Mouse (Mus musculus) CD8-positive naive resting alpha-beta T cell, adult 2 months (primary cell): ENCODE data around the gene Smug1.

Experiments
- DNase-seq, 2 experiments: peaks; one replicate each; pipeline ENCODE4 v3.0.0; 2022; ENCODE audit warnings: low read depth in 2 of 2, low spot score in 2 of 2

The Smug1 gene

DNA sequence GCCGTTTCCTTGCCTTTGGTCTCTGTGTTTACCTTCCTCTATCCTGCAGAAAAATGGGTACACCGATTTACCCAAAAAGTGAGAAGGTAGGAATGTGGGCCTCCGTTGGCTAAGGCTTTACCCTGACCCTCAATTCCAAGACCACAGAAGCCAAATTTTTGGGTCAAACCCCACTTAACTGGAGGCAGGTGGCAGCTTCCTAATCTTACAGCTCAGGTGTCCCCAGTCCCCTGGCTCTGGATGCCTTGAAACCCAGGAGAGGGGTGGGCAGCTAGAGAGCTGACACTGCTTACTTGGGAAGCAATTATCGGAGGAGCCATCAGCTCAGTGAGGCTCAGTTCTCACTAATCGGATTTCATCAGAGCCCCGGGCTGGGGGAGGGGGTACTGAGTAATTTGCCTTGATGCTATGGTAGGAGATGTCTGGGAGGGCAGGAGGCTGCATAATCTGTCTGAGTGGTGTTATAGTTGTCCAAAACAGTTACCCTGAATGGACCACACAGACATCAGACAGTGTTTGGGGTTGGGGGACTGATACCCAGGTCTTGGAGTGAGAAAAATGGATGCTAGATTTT is at the start of gene Smug1:
TSS of gene Smug1 (minus strand) at position 51 of the 574 bp plus-strand sequence.
- DNase-seq, result no peak

GRCm38 (mm10) chr15:103216052-103216451 is 49.2 kb upstream of the Smug1 start:
- DNase-seq, result no peak

GRCm38 (mm10) chr15:103214971-103215907 is 48.3 kb upstream of the Smug1 start:
- DNase-seq, result peak; percentile 71 to 75

DNA sequence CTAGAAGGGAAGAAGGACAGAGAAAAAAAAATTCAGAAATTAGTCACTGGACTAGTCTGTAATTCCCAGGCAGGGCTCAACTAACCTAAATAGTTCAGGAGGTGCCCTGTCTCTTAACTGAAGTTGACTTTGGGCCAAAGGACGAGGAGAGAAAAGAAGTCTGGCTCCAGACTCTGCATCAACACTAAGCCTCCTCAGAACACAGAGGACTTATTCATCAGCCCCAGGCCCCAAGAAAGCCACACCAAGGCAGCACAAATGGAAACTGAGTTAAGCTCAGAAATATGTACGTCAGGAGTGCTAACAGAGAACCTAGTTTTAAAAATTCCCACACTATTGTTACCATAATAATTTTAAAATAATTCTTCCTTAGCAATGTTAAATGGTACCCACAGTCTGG is 47.3 kb upstream of the Smug1 start:
- no peak for DNase-seq

DNA sequence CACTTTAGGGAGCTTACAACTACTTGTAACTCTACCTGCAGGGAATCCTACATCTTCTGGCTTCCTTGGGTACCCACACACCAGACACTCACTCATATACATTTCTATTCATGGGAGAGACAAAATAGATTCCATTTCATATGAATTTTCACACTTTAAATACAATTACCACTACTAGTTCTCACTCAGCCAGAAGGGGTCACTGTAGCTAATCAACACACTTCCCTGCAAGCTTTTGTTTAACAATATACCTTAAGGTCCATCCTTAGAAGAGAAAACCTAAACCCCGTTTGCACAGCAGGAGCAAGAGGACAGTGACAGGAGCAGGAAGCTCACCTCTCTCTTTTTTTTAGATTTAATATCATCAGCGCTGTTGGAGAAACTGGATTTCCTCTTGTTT is 38.3 kb upstream of the Smug1 start:
- DNase-seq, result no peak

DNA sequence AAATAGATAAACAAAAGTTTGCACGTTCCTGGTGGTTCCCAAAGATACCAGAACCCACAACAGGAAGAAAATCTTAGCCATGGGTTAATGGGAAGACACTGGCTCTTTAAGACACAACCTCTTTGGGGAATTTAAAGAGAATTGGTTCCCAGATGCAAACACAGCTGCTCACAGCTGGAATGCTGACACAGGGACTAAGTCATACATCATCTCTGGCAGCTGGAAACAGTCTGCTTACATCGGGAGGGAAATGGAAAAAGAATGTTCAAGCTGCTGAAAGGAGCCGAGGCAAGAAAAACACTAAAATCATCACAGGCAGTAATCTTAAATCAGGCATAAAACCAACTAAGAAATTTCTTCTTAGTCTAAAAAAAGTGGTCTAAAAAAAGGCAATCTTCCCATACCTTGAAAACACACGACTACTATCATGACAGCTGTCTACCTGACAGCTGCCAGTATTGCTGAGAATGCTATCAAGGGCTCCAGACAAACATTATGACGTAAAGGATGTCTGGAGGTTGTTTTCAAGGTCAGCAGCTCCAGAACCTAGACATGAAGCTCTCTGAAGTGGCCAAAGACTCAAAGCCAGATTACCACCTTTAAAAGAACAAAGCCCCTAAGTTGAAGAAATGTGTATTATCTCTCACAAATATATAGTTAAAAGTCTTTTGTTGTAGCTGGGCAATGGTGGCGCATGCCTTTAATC is 35.3 kb upstream of the Smug1 start:
- no peak for DNase-seq

DNA sequence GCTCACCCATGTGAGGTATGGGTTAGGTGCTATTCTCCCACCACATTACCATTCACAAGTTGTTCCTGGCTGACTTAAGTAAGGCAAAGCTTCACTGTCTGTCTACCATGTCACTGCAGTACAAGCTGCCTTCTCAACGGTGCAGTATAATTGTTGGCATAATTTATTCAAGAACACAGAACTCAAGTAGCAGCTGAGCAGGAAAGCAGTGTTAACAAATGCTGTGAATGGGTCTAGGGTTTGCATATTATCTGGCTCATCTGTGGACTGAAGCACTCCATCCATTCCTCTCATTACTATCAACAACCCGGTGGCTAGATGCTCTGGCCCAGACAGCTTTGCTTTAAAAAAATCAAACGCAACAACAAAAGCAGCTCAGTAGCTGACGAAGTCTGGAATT is 30.9 kb upstream of the Smug1 start:
- DNase-seq, result no peak

DNA sequence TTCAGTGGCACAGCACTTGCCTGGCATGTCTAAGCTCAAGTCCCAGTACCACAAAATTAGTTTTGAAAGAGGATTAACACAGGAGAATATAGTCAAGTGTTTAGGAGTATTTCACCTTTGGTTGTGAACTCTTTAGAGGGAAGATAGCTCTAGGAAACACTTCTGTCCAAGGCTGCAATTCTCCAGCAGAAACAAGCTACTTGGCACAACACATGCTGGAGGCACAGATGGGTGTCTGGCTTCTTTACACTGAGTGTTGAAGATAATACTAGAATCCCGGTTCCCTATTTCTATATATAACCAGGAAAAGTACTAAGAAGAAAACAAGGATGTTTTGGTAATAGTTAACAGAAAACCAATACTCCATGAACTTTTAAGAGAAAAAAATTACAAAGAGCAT is 29.9 kb upstream of the Smug1 start:
- no peak for DNase-seq

DNA sequence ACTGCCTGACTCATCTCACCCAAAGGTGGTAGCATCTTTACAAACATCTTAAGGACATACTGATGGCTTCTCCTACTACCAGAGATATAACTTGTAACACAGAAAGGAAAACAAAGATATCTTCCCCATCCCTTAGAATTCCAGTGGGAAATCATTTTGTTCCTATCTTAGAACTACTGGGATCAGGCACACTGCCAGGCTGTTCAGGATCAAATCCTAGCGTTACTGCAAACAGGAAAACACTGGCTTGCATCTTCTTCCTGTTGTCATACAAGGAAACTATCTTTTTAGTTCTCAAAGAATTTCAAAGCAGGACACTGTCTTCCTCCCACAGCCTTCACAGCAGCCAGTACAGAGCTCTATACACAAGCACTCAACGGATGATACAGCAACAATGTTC is 26.7 kb upstream of the Smug1 start:
- no peak for DNase-seq

- no peak for DNase-seq
Observed at GRCm38 (mm10) chr15:103190531-103191462, 23.9 kb upstream of the Smug1 start.

GRCm38 (mm10) chr15:103190083-103190482 is 23.2 kb upstream of the Smug1 start:
- DNase-seq, result no peak

DNA sequence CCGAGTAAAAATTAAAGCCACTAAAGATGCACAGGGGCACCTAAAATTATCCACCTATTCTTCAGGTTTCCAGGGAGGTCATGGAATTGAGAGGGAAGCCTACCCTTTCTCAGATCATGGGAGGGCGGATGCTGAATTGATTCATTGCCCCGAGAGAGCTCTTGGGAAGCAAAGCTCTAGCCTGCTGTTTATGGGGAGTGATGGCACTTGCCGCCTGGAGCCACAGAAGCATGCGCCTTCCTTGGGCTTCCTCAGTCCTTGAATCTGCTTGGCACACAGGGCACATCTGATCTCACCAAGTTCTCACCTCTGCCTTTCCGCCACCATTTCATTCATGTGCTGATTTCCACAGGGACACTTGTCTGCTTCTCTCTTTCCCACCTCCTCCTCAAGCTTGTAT is 20.9 kb upstream of the Smug1 start:
- DNase-seq, result no peak

- DNase-seq, result no peak
Observed at GRCm38 (mm10) chr15:103185462-103186198, 18.7 kb upstream of the Smug1 start.

- no peak for DNase-seq
Observed at GRCm38 (mm10) chr15:103183651-103184610, 17.0 kb upstream of the Smug1 start.

GRCm38 (mm10) chr15:103183135-103183534 is 16.2 kb upstream of the Smug1 start:
- DNase-seq, result peak; percentile 39 to 51

- DNase-seq, result peak; percentile 79 to 80
Observed at GRCm38 (mm10) chr15:103182166-103182790, 15.4 kb upstream of the Smug1 start.

DNA sequence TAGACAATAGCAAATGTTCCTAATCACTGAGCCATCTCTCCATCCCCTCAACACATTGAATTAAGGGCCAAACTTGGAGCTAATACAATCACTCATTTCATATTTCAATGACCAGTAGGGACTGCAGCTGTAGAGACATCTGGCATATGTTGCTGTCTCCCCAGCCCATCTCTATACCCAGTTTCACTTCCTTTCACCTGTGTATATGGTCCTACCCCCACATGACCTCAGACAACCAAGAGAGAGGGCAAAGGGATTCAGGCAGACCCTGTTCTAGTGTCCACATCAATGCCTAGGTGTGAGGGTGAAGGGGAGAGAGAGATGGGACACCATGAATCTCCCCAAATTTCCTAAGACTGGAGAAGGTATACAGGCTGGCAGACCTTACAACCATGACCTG is 13.5 kb upstream of the Smug1 start:
- no peak for DNase-seq

- no peak for DNase-seq
Observed at GRCm38 (mm10) chr15:103178767-103179166, 11.9 kb upstream of the Smug1 start.

- DNase-seq, result peak; percentile 57 to 58
Observed at GRCm38 (mm10) chr15:103178137-103178536, 11.2 kb upstream of the Smug1 start.
